In the genomic region with DNA sequence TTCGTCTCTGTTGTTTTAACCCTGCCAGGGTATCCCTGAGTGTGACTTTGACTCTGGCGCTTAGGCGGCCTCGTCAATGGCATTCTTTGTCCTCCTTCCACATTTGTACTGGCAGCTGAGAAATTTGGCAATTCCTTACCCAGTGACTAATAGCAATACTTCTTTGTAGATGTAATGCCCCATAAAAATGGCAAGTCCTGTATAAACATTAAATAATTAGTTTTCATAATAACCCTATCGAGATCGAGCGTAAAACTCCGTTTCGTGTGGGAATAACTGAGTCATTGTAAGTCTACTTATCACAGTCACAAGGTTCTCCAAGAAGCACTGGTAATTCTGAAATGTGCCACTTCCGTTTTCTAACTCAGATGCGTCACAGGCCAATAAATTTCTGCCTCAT, we compare ENCODE assay signal across 17 mouse cellular contexts.
DNase-seq lines count a peak whose midpoint lies in the region; ATAC-seq and TF ChIP-seq lines count a peak whose summit lies in the region.
"Had no signal": no experiment of that assay in that cellular context is flagged by ENCODE, and none has a peak within 500 bp of the region (broad histone marks: within the 10 kb centered on the region; RNA-seq: fewer than 3 reads in every experiment).

No protein-coding gene starts in this region.

- peak; percentile 36 for DNase-seq in adrenal gland, adult 8-10 months
- DNase-seq in adrenal gland, postnatal 4 days (ENCODE audit: low spot score in 2 of 2) = no peak
- peak in 1 of 2 experiments; percentile 16 for DNase-seq in layer of hippocampus, adult 2 months (ENCODE audit: low spot score in 2 of 2)
- DNase-seq in layer of hippocampus, adult 8-10 months (ENCODE audit: low spot score in 2 of 2) = no peak
- DNase-seq in thymus, postnatal 10 days (ENCODE audit: low spot score in 2 of 2) = no peak
- no peak for DNase-seq in stomach, postnatal 0 days (ENCODE audit: low spot score)
- DNase-seq: cerebellum, postnatal 25 days; right cerebral cortex, postnatal 14 days; thymus, postnatal 14 days had no signal

- H3K79me2 ChIP-seq in myocyte (ENCODE audit: control insufficient read depth, insufficient read depth) = no peaks in the 10 kb centered on the region

- 73% methylated on average over 11 of the region's 11 CpGs for WGBS in heart, embryonic 14.5 days
- WGBS in stomach, postnatal 0 days = 60% methylated on average over 11 of the region's 11 CpGs

- no peaks in the 10 kb centered on the region for H3K36me3 ChIP-seq in heart, embryonic 14.5 days (ENCODE audit: control insufficient read depth, insufficient read depth, low read length)
- H3K36me3 ChIP-seq in myocyte (ENCODE audit: control insufficient read depth, insufficient read depth) = no peaks in the 10 kb centered on the region
- H3K36me3 ChIP-seq in stomach, postnatal 0 days (ENCODE audit: control insufficient read depth, insufficient read depth, low read length) = no peaks in the 10 kb centered on the region
- H3K36me3 ChIP-seq: forebrain, embryonic 12.5 days; hindbrain, embryonic 10.5 days; intestine, embryonic 15.5 days; midbrain, embryonic 10.5 days had no signal

- peak overlapping the region; percentile 31 for H3K4me2 ChIP-seq in heart, embryonic 14.5 days (ENCODE audit: low read length)
- H3K4me2 ChIP-seq in myocyte (ENCODE audit: low read depth) = peak overlapping the region; percentile 74
- no peak overlapping the region for H3K4me2 ChIP-seq in stomach, postnatal 0 days (replicated peaks; ENCODE audit: low read depth)
- H3K4me2 ChIP-seq: forebrain, embryonic 12.5 days; intestine, embryonic 15.5 days; liver, embryonic 11.5 days had no signal

- H3K9me3 ChIP-seq in heart, embryonic 14.5 days (ENCODE audit: control insufficient read depth, low read length) = no peaks in the 10 kb centered on the region
- H3K9me3 ChIP-seq in stomach, postnatal 0 days (ENCODE audit: control insufficient read depth, low read length) = no peaks in the 10 kb centered on the region
- H3K9me3 ChIP-seq: forebrain, embryonic 12.5 days; hindbrain, embryonic 10.5 days; intestine, embryonic 15.5 days; midbrain, embryonic 10.5 days had no signal

- TF ChIP-seq EP300 in stomach, postnatal 0 days (optimal IDR thresholded peaks at IDR 0.05) = no peak

- H3K4me1 ChIP-seq in heart, embryonic 14.5 days (ENCODE audit: control insufficient read depth in 2 of 2, insufficient read depth in 2 of 2, low read length in 2 of 2) = peaks cover 0 to 2% of the 10 kb centered on the region in 2 experiments; a peak in 1 of 4 replicates
- H3K4me1 ChIP-seq in stomach, postnatal 0 days (replicated peaks; ENCODE audit: control insufficient read depth, insufficient read depth) = no peaks in the 10 kb centered on the region
- H3K4me1 ChIP-seq: hindbrain, embryonic 10.5 days; intestine, embryonic 15.5 days had no signal

- no peak overlapping the region for H3ac ChIP-seq in myocyte (ENCODE audit: control insufficient read depth, insufficient read length)

- TF ChIP-seq CTCF in layer of hippocampus, adult 2 months (conservative IDR thresholded peaks at IDR 0.05) = no peak
- no peak for TF ChIP-seq CTCF in stomach, postnatal 0 days (IDR thresholded peaks at IDR 0.05; ENCODE audit: low read depth)

- H3K27me3 ChIP-seq in heart, embryonic 14.5 days (ENCODE audit: control insufficient read depth, insufficient read depth, low read length) = no peaks in the 10 kb centered on the region
- H3K27me3 ChIP-seq in myocyte (ENCODE audit: control insufficient read depth, insufficient read depth, insufficient read length) = no peaks in the 10 kb centered on the region
- H3K27me3 ChIP-seq in stomach, postnatal 0 days (ENCODE audit: control insufficient read depth, insufficient read depth, low read length) = no peaks in the 10 kb centered on the region
- H3K27me3 ChIP-seq: forebrain, embryonic 12.5 days; intestine, embryonic 15.5 days had no signal

- peak overlapping the region; percentile 26; the same call in 1 of the 2 replicates for H3K4me3 ChIP-seq in layer of hippocampus, adult 2 months
- H3K4me3 ChIP-seq in heart, embryonic 14.5 days (ENCODE audit: control insufficient read depth in 1 of 2, insufficient read depth in 1 of 2, low read depth in 1 of 2, low read length in 2 of 2) = no peak overlapping the region
- H3K4me3 ChIP-seq in myocyte = peak overlapping the region; percentile 4
- H3K4me3 ChIP-seq in stomach, postnatal 0 days (ENCODE audit: low read depth, low read length) = no peak overlapping the region
- H3K4me3 ChIP-seq: forebrain, embryonic 12.5 days; hindbrain, embryonic 10.5 days; intestine, embryonic 15.5 days; midbrain, embryonic 10.5 days had no signal

- no peak for TF ChIP-seq POLR2A in myocyte (IDR thresholded peaks at IDR 0.05; ENCODE audit: insufficient read length, low read depth)

- ATAC-seq in heart, embryonic 14.5 days (ENCODE audit: insufficient number of reproducible peaks, insufficient read depth, low FRiP score, low read depth) = no peak
- no peak for ATAC-seq in stomach, postnatal 0 days (ENCODE audit: low FRiP score, low TSS enrichment)
- ATAC-seq: intestine, embryonic 15.5 days; lung, postnatal 0 days had no signal

- H3K9ac ChIP-seq in heart, embryonic 14.5 days (ENCODE audit: low read length) = no peak overlapping the region
- no peak overlapping the region for H3K9ac ChIP-seq in stomach, postnatal 0 days (ENCODE audit: low read length)
- H3K9ac ChIP-seq: forebrain, embryonic 12.5 days; intestine, embryonic 15.5 days had no signal

- H3K27ac ChIP-seq in layer of hippocampus, adult 2 months = peak overlapping the region; percentile 71
- peak overlapping the region; percentile 48 to 49; a peak in 3 of 4 replicates for H3K27ac ChIP-seq in heart, embryonic 14.5 days (replicated peaks in 1 of 2; ENCODE audit: control insufficient read depth in 1 of 2, insufficient read depth in 1 of 2, low read depth in 2 of 2, low read length in 2 of 2)
- no peak overlapping the region for H3K27ac ChIP-seq in stomach, postnatal 0 days (replicated peaks)
- H3K27ac ChIP-seq: forebrain, embryonic 12.5 days; hindbrain, embryonic 10.5 days; intestine, embryonic 15.5 days; midbrain, embryonic 10.5 days had no signal

TF ChIP-seq in myocyte, 11 proteins besides CTCF, POLR2A, EP300 and RAD21:
- TF ChIP-seq CEBPB (IDR thresholded peaks at IDR 0.05; ENCODE audit: insufficient read depth, poor library complexity, severe bottlenecking) (no peak), TCF12 (IDR thresholded peaks at IDR 0.05; ENCODE audit: insufficient read depth, poor library complexity, severe bottlenecking) (no peak), MYOD1 (IDR thresholded peaks at IDR 0.05; ENCODE audit: control insufficient read depth in 1 of 3, insufficient read length in 2 of 3, low read depth in 2 of 3) (no peak), REST (IDR thresholded peaks at IDR 0.05; ENCODE audit: insufficient read depth, insufficient read length) (no peak), E2F4 (IDR thresholded peaks at IDR 0.05; ENCODE audit: insufficient read depth) (no peak), SRF (IDR thresholded peaks at IDR 0.05; ENCODE audit: control insufficient read depth, insufficient read length, low read depth) (no peak), TCF3 (IDR thresholded peaks at IDR 0.05; ENCODE audit: insufficient read length, low read depth) (no peak), MYOG (IDR thresholded peaks at IDR 0.05; ENCODE audit: control insufficient read depth in 1 of 3, insufficient read depth in 1 of 3, insufficient read length in 2 of 3, low read depth in 2 of 3) (no peak), USF1 (IDR thresholded peaks at IDR 0.05; ENCODE audit: low read depth) (no peak), POLR2AphosphoS2 (IDR thresholded peaks at IDR 0.05; ENCODE audit: insufficient read length, low read depth) (no peak), MAX (IDR thresholded peaks at IDR 0.05; ENCODE audit: low read depth) (no peak)

Comparison
In these comparisons a context has a peak if more than half of its experiments do, and no peak if none do; other contexts are left out.
1. H3K4me3 ChIP-seq: peak in layer of hippocampus, adult 2 months (single experiment) and myocyte (single experiment); none in heart, embryonic 14.5 days (0 of 2) and stomach, postnatal 0 days (single experiment).